Comparison of ENCODE assay signal across 31 mouse cellular contexts in the genomic region with DNA sequence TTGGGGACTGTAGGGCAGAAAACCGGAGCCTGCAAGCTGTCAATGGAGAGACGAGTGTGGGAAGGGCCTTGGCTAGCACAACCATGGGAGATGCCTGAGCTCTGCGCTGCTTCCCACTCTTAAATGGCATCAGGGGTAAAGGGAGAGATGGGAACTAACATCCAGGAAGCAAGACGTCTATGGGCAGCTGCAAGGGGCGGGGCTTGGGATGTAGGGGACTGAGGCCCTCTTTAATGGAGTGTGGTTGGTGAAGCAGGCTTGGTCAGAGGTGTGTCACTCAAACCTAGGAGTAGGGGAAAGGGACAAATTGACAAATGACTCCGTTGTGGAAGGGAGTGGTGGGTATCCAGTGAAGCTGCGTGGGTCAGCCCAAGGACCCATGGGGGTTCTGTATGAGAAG. TPM values are rescaled to one million over a fixed set of nuclear protein-coding genes. Genes with fewer than 3 reads are reported as not detected.
DNase-seq lines count a peak whose midpoint lies in the region; ATAC-seq and TF ChIP-seq lines count a peak whose summit lies in the region.
"Had no signal": no experiment of that assay in that cellular context is flagged by ENCODE, and none has a peak within 500 bp of the region (broad histone marks: within the 10 kb centered on the region; RNA-seq: fewer than 3 reads in every experiment).

No protein-coding gene starts in this region.

- H3K27ac ChIP-seq in gastrocnemius, adult 2 months: 0 out of 2 replicates have a peak overlapping the region, but pooled peaks have one; percentile 20
- peak overlapping the region; percentile 15; the same call in 1 of the 2 replicates for H3K27ac ChIP-seq in thymus, adult 2 months (ENCODE audit: control insufficient read depth, insufficient read depth, low read length)
- peak overlapping the region; percentile 72 for H3K27ac ChIP-seq in liver, embryonic 12.5 days
- H3K27ac ChIP-seq: embryonic facial prominence, embryonic 15.5 days; forebrain, embryonic 12.5 days; hindbrain, embryonic 13.5 days; limb, embryonic 15.5 days; neural tube, embryonic 12.5 days; stomach, embryonic 15.5 days had no signal

- no peak for ATAC-seq in liver, embryonic 12.5 days
- ATAC-seq: forebrain, postnatal 0 days; intestine, postnatal 0 days; midbrain, embryonic 16.5 days; Patski had no signal

- no peaks in the 10 kb centered on the region for H3K9me3 ChIP-seq in liver, embryonic 12.5 days (replicated peaks)
- H3K9me3 ChIP-seq: embryonic facial prominence, embryonic 15.5 days; forebrain, embryonic 12.5 days; G1E; hindbrain, embryonic 13.5 days; limb, embryonic 15.5 days; neural tube, embryonic 12.5 days; stomach, embryonic 15.5 days had no signal

- no peak overlapping the region for H3K9ac ChIP-seq in liver, embryonic 12.5 days
- H3K9ac ChIP-seq: embryonic facial prominence, embryonic 15.5 days; forebrain, embryonic 12.5 days; forebrain, postnatal 0 days; hindbrain, embryonic 13.5 days; limb, embryonic 15.5 days; neural tube, embryonic 12.5 days; stomach, embryonic 15.5 days had no signal

- peaks cover 8% of the 10 kb centered on the region for H3K4me1 ChIP-seq in thymus, adult 2 months (replicated peaks; ENCODE audit: control insufficient read depth, insufficient read depth, low read length)
- H3K4me1 ChIP-seq in liver, embryonic 12.5 days: peaks cover 99% of the 10 kb centered on the region

- H3K4me2 ChIP-seq in liver, embryonic 12.5 days: no peak overlapping the region
- H3K4me2 ChIP-seq: embryonic facial prominence, embryonic 15.5 days; forebrain, embryonic 12.5 days; heart, embryonic 11.5 days; hindbrain, embryonic 13.5 days; limb, embryonic 15.5 days; midbrain, embryonic 11.5 days; neural tube, embryonic 12.5 days; stomach, embryonic 15.5 days had no signal

- TF ChIP-seq POLR2A in thymus, adult 2 months (IDR thresholded peaks at IDR 0.05; ENCODE audit: control insufficient read depth, extremely low read depth, insufficient read depth, low read length, poor library complexity): no peak

- no peaks in the 10 kb centered on the region; the same call in 1 of the 2 replicates for H3K27me3 ChIP-seq in thymus, adult 2 months (ENCODE audit: control insufficient read depth, insufficient read depth, low read length)
- no peaks in the 10 kb centered on the region for H3K27me3 ChIP-seq in liver, embryonic 12.5 days (replicated peaks)
- H3K27me3 ChIP-seq: embryonic facial prominence, embryonic 15.5 days; hindbrain, embryonic 13.5 days; limb, embryonic 15.5 days; neural tube, embryonic 12.5 days; Patski; stomach, embryonic 15.5 days had no signal

- DNase-seq in gastrocnemius, adult 2 months: no peak
- no peak for DNase-seq in gastrocnemius, postnatal 4 days (ENCODE audit: low spot score in 2 of 2)
- no peak for DNase-seq in thymus, adult 2 months
- no peak for DNase-seq in thymus, postnatal 10 days (ENCODE audit: low spot score in 2 of 2)
- DNase-seq in layer of hippocampus, adult 9-11 months: no peak
- DNase-seq in layer of hippocampus, postnatal 36 days: no peak
- DNase-seq in spleen, postnatal 4 days (ENCODE audit: low spot score in 2 of 2): no peak
- DNase-seq: adrenal gland, postnatal 10 days; cerebellum, adult 11 months; cerebellum, postnatal 10 days; forebrain, postnatal 0 days; gastrocnemius, postnatal 14 days; heart, adult 18-20 months; heart, postnatal 36 days; kidney, postnatal 14 days; lung, adult 2 months; lung, postnatal 10 days; thymus, postnatal 36 days had no signal

- H3K36me3 ChIP-seq in thymus, adult 2 months (ENCODE audit: control insufficient read depth, insufficient read depth, low read length): no peaks in the 10 kb centered on the region
- H3K36me3 ChIP-seq in liver, embryonic 12.5 days: no peaks in the 10 kb centered on the region
- H3K36me3 ChIP-seq: embryonic facial prominence, embryonic 15.5 days; forebrain, embryonic 12.5 days; hindbrain, embryonic 13.5 days; limb, embryonic 15.5 days; neural tube, embryonic 12.5 days; stomach, embryonic 15.5 days had no signal

- no peak overlapping the region for H3K4me3 ChIP-seq in gastrocnemius, adult 2 months
- no peak overlapping the region for H3K4me3 ChIP-seq in thymus, adult 2 months (ENCODE audit: control insufficient read depth, insufficient read depth, low read length)
- H3K4me3 ChIP-seq in liver, embryonic 12.5 days: no peak overlapping the region
- H3K4me3 ChIP-seq: embryonic facial prominence, embryonic 15.5 days; forebrain, embryonic 12.5 days; hindbrain, embryonic 13.5 days; limb, embryonic 15.5 days; neural tube, embryonic 12.5 days; stomach, embryonic 15.5 days had no signal

- WGBS in thymus, adult 2 months: 66% methylated on average over 7 of the region's 7 CpGs
- WGBS in liver, embryonic 12.5 days (ENCODE audit: insufficient replicate concordance): 16% methylated on average over 7 of the region's 7 CpGs

- intact Hi-C loops in gastrocnemius, adult 2 months (cut with DNase I): no loop called here

- TF ChIP-seq CTCF in gastrocnemius, adult 2 months (IDR thresholded peaks at IDR 0.05): no peak
- no peak for TF ChIP-seq CTCF in thymus, adult 2 months (IDR thresholded peaks at IDR 0.05; ENCODE audit: borderline replicate concordance, control insufficient read depth, extremely low read depth, insufficient read depth, low read length, poor library complexity)

RNA-seq across cellular contexts. Expression of gene Ptpre, which starts 57.4 kb away (rescaled TPM):
- total RNA-seq in gastrocnemius, adult 2 months (2021): 1 to 10 TPM; 1.2 to 1.6 TPM
- total RNA-seq in gastrocnemius, postnatal 4 days (2021): 10 to 100 TPM in 1 of 2 experiments, 1 to 10 TPM in 1; 9.2 to 10.3 TPM
- polyA plus RNA-seq in thymus, adult 2 months (2012; rRNA removed): 19.7 and 19.9 TPM in 2 replicates
- 4.6 and 6.0 TPM in 2 replicates for polyA plus RNA-seq in liver, embryonic 12.5 days (2016; fragmentation: Nextera tagmentation; extraction: Ambion mirVana)
- 10 to 100 TPM; 47.0 to 53.8 TPM for total RNA-seq in layer of hippocampus, postnatal 36 days (2021)

Comparison
In these comparisons a context has a peak if more than half of its experiments do, and no peak if none do; other contexts are left out.
1. H3K27ac ChIP-seq: peak in every context shown above with its lines; median percentile 72 in liver, embryonic 12.5 days; 20 in gastrocnemius, adult 2 months; 15 in thymus, adult 2 months.
2. RNA of gene Ptpre, which starts 57.4 kb away (total RNA-seq): 47.0 to 53.8 TPM in layer of hippocampus, postnatal 36 days; 9.2 to 10.3 TPM in gastrocnemius, postnatal 4 days and 1.2 to 1.6 TPM in gastrocnemius, adult 2 months; every median in the first group is over 4 times any median in the second.